Mouse (Mus musculus): ENCODE data around the gene Ankrd35.
"Not testable (repeated sequence)": the region's sequence is repeated elsewhere in the genome, so short reads cannot be mapped to it uniquely, and the experiment has no call there.

Gene Ankrd35

DNA sequence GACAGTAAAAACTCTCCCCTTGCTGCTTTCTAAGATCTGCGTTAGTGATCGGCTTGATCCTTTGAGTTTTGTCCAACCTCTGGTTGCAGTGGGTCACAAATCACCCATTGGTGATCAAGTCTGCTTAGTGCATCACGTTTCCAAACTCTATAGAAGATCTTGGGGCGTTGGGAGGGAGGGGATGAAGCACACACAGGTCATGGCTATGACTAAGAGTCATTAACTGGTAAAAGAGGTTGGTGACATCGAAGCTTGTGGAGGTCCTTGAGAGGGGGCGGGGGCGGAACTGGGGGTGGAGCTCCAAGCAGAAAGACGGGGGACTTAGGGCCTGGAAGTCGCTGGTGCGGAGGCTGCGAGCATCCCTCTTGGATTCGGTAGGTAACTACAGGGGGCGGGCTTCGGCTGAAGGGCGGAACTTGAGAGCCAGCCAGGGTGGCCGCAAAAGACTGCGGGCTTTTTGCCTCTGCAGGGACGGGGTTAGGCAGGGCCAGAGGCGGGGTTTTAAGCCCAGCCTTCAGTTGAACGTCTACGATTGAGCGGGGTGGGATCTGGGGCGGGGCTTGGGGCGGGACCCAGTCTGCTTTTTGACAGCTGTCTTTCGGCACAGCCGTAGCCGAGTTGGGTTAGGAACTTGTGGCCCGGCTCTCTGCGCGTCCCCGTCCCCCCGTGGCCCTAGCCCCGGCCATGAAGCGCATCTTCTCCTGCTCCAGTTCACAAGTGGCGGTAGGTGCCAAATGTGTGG, at the start of gene Ankrd35:
Gene Ankrd35 (plus strand): TSS at position 405 of the 742 bp plus-strand sequence.
- in situ Hi-C loops (cut with MboI): no loop called here

DNA sequence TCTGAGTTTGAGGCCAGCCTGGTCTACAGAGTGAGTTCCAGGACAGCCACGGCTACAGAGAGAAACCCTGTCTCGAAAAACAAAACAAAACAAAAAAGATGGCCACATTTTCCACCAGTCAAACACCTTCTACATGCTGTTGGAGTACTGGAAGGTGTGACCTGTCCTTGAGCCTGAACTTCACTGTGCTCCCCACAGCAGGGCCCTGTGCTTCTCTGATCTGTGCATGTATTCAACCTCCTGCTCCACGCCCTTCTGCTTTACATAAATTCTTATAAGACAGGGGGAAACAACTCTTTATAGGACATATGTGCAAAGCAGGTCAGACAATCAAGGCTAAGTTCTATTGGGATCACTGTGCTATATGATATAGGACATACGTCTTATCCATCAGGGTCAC, 46.7 kb upstream of the Ankrd35 start:
- in situ Hi-C loops (cut with MboI): no loop called here

DNA sequence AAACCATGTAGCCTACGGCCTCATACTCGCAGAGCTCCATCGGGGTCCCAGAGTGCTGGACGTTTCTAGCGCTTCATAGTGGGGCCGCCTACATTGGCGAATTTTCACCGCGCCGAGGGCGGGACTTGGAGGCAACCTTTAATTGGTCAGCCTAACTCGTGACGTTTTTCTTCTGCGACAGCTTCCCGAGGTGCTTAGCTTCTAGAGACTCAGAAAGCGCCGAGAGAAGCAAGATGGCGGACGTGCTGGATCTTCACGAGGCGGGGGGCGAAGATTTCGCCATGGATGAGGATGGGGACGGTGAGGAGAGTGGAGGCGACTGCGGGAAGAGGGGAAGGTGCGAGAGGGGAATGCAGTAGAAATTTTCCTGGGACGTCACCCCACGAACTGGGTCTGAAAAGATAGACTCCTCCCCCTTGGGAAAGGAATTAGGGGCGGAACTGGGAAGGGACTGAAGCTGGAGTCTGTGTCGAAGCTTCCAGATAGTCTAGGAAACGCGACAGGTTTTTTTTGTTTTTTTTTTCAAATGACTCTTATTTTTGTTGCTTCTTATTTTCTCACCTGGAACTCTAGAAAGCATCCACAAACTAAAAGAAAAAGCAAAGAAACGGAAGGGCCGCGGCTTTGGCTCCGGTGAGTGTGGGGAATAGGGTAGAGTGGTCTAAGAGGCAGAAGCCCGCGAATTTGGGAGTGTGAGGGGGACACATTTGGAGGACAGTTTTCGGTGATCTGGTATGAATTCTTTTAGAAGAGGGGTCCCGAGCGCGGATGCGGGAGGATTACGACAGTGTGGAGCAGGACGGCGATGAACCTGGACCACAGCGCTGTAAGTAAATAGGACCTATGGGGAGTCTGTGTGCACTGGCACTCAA, 40.0 kb upstream of the Ankrd35 start, which contains the start of gene Rbm8a:
Gene Rbm8a (plus strand): TSS at position 205 of the 872 bp plus-strand sequence.
- in situ Hi-C loops (cut with MboI): loop anchor here (5.0 kb wide), 1 partner anchor 83 kb away; no protein-coding TSS in a partner anchor

DNA sequence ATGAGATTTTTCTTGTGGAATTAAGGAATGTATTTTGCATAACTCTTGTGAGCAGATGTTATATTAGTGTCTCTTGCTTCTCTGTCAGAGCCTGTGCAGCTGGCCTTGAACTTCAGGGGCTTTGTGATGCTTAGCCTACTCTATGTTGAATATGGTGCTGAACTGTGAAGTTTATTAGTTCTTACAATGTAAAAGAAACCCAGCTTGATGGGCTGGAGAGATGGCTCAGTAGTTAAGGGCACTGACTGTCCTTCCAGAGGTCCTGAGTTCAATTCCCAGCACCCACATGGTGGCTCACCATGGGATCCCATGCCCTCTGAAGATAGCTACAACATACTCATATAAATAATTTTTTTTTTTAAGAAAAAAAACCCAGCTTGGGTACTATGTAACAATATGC, 37.9 kb upstream of the Ankrd35 start:
- in situ Hi-C loops (cut with MboI): loop anchor here (5.0 kb wide), 1 partner anchor 85 kb away; no protein-coding TSS in a partner anchor

DNA sequence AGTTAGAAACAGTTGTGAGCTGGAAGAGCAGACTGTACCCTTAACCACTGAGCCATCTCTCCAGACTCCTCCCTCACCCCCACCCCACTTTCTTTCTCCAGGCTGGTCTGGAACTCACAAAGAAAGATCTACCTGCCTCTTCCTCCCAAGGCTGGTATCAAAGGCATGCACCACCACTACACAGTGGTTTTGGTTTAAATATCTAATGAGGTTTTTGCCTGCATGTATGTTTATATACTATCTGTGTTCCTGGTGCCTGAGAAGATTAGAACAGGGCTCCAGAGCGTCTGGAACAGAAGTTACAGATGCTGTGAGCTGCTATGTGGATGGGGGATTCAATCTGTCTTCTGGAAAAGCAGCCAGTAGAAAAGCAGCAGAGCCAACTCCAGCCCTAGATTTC, 35.9 kb upstream of the Ankrd35 start:
- in situ Hi-C loops (cut with MboI): loop anchor here (5.0 kb wide), 1 partner anchor 87 kb away; no protein-coding TSS in a partner anchor

DNA sequence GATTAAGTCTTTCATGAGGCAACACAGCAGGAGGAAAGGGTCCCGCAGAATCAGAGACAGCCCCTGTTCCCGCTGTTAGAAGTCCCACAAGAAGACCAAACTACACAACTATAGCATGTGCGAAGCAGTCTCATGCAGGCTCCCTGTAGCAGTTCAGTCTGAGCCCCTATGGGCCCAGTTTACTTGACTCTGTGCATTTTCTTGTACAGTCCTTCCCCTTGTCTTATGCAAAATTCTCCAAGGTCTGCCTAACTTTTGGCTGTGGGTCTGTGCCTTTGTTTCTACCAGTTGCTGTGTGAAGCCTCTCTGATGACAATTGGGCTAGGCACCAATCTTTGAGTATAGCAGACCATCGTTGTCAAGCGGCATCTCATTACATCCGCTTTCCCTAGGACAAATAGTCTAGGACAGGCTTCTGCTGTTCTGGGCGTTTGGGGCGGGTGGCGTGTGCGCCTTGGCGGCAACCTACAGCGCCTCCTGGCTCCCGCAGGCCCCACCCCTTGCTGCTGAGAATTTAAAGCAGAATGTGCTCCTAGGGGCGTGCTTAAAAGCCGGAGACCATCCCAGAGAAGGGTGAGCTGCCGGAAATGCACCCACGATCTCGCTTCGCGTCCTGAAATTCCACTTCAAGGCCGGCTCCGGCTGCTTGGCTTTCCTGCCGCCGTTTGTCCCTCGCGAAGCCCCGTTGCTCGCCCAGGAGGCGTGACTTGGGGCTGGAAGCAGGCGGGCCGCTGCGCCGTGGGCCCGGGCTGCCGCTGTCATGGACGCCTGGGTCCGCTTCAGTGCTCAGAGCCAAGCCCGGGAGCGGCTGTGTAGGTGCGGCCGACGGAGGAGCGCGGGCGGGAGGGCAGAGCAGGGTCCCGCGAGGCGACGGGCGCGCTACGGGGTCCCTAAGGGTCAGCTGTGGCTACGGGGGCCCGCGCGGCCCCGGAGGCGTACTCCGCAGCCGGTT, 34.7 kb upstream of the Ankrd35 start, which contains the start of the genes Pex11b and Gm42957:
Gene Pex11b (plus strand): TSS at position 449 of the 952 bp plus-strand sequence.
Gene Gm42957 (plus strand): TSS at position 547 of the 952 bp plus-strand sequence.
- in situ Hi-C loops (cut with MboI): loop anchor here (5.0 kb wide), 1 partner anchor 88 kb away; no protein-coding TSS in a partner anchor

DNA sequence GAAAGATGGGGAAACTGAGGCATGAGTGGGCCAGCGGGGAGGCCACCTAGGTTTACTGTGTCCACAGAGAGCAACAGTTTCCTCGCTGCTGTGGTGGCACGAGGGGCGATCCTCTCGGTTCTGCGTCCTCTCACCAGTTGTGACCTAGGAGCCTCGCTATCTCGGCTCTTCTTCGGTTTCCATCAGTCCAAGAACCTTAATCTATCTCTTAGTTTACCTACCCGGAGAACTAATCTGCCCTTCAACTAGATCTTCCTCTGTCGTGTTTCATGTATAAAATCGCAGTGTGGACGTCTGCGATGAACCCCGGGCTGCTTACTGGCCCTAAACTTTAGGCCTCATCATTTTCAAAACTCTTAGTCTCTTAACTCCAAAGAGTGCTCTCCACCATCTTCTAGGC, 34.0 kb upstream of the Ankrd35 start:
- in situ Hi-C loops (cut with MboI): no loop called here

DNA sequence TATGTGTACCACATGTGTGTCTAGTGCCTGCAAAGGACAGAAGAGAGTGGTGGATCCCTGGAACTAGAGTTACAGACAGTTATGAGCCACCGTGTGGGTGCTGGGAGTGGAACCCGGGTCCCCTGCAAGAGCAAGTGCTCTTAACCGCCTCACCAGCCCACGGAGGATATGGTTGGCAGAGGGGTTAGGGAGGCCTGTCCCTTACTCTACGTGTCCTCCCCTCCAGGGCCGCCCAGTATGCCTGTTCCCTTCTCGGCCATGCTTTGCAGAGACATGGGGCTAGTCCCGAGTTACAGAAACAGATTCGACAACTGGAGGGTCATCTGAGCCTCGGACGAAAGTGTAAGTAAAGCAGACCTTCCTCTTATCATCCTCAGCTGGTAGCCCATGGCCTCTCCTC, 33.5 kb upstream of the Ankrd35 start:
- in situ Hi-C loops (cut with MboI): no loop called here

DNA sequence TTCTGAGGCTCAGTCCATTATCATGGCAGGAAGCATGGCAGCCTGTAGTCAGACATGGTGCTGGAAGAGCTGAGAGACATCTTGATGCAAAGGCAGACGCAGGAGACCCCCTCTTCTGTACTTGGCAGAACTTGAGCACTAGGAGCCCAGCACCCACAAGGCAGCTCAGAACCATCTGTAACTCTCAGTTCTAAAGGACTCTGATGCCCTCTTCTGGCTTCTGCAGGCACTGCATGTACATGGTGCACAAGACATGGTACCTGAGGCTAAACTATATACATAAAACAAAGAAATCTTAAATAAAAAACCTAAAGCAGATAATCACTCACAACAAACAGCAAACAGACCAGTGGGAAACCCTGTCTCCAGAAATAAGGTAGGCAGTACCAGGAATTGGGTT, 30.7 kb upstream of the Ankrd35 start:
- in situ Hi-C loops (cut with MboI): no loop called here

DNA sequence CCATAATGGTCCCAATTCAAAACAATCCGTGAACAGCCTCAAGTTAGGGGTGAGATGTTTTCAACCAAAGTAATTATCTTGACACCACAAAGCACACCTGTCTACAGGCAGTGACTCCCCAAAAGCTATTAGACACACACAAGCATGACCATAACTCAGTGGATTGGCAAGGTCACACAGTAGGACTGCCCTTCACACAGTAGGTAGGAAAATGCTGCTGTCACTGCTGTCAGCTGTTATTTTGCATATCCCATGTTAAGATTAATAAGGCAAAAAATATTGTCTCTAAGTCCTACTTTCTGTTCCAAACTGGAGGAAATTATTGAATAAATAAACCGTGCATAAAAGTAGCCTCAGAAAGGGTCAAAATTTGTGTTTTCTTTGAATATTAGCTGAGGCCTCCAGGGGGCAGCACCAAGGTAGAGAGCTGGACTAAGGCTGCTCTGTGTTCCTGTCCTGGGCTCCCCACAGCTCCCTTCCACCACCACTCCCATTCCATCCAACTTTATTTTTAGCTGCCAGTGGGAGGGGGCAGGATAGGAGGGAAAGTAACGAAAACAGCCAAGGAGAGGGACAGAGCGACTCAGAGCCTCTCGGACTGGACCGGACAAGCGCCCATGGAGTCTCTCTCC, 24.8 kb upstream of the Ankrd35 start, which contains the start of gene Itga10:
Gene Itga10 (plus strand): TSS at position 567 of the 632 bp plus-strand sequence.
- in situ Hi-C loops (cut with MboI): no loop called here

DNA sequence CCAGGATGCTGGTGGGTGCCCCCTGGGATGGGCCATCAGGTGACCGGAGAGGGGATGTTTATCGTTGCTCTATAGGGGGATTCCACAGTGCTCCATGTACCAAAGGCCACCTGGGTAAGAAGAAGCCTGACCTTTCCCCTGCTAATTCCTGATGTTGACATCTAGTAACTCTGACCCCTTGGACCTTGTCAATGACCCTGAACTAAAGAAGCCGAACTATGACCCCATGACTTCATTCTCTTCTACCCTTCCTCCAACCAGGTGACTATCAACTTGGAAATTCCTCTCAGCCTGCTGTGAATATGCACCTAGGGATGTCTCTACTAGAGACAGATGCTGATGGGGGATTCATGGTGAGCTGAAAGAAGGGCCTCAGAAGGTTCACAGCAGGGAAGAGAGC, 22.6 kb upstream of the Ankrd35 start:
- in situ Hi-C loops (cut with MboI): no loop called here

DNA sequence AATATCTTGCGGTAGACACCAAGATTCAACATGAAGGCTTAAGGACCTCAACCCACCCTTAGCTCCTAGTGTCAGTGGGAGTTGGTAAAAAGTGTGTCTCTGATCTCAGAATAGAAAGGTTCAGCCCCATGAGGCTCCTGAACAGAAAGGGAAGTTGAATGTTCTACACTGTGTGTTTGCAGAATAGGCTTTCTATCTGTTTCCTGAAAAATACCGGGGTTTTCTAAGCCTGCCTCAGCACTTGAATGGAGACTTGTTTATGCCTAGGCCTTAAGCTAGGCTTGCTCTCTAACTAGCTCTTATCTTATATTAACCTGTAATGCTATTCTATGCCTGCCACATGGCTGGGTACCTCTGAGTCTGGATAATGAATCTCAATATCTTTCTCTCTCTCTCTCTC, 9.0 kb upstream of the Ankrd35 start:
- in situ Hi-C loops (cut with MboI): no loop called here

DNA sequence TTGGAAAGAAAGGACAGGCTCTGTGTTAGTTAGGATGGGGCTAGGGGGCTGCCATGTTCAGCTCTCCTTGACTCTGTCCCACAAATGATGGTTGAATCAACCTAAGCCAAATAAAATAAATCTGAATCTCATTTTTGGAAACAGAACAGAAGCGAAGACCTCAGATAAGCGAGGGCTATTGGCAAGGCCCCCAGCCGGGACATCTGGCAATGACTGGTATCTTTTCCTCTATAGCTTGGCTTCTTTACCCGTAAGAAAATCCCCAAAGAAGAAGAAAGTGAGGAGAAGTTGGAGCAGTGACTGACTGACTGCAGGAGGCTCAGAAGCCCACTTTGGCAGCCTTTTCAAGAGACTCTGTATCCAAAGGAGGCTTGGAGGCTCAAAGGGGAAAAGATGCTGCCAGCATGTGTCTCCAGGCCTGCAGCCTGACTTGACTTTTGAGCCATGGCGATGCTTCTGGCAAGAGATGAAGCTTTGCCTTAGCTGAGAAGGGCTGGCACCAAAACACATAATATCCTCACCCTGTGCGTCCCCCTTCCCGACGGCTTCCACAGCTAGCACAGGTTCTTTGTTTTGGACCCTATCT, 7.1 kb upstream of the Ankrd35 start:
- in situ Hi-C loops (cut with MboI): no loop called here

DNA sequence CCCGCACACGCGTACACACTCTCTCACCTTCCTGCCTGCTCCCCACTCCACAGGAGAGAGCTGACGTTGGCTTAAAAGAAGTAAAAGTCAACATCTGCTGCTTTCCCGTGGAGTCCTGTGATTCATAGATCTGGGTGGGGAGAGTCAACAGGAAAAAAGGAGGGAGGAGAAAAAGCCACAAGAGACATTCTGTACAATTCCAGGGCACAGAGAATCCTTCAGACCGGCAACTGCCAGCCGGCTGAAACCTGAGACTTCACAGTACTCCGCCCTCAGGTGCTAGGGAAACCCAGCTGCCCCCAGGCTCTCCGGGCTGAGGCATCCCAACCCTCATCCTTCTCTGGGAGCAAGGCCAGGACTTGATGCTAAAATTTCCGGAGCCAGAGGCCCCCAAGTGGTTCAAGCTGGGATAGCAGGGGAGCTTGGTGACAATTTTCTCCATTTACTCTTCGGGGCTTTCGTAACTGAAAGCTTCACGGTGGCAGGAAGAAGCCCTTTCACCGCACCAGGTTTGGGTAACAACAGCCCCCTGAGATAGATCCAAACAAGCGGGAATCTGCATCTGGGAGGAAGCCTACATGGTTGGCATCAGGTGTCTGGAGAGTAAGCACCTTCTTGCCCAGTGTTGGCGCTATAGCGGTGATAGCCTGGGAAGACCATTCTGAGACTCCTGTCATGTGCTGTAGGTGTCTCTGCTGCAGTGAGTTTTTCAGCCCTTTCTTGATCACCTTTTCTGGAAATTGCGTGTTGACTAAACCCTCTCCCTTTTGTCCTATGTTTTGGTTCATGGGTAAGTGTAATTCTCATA, 6.3 kb upstream of the Ankrd35 start:
- in situ Hi-C loops (cut with MboI): no loop called here

DNA sequence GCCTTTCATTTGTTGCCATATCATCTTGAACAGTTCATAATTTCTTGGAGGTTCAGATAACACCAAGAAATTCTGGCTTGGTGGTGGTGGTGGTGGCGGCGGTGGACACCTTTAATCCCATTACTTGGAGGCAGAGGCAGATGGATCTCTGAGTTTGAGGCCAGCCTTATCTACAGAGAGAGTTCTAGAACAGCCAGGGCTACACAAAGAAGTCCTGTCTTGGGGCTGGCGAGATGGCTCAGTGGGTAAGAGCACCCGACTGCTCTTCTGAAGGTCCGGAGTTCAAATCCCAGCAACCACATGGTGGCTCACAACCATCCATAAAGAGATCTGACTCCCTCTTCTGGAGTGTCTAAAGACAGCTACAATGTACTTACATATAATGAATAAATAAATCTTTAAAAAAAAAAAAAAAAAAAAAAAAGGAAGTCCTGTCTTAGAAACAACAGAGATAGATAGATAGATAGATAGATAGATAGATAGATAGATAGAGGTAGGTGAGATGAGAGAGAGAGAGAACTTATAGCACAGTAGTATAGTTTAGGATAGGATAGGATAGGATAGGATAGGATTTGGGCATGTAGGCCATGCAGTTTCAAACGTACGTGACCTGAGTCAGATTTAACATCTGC, 4.1 kb upstream of the Ankrd35 start:
- in situ Hi-C loops (cut with MboI): not testable (repeated sequence)

DNA sequence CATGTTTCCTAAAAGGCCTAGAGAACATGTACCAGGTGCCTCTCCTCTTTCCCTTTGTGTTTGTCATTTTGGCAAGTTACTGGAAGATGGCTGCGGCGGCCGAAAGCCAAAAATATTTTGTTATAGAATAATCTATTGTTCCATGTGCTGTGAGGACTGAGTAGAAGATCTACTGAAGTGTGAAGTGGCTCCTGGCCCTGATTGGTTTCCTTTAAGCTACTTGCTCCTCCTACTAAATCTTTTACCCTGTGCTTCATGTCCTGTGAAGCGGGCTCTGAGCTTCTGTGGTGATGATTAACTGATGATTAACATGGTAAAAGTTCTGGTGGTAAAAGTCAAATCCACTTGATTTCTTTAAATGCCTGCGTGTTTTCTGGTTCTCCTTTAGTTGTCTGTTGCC, 3.0 kb upstream of the Ankrd35 start:
- in situ Hi-C loops (cut with MboI): no loop called here

DNA sequence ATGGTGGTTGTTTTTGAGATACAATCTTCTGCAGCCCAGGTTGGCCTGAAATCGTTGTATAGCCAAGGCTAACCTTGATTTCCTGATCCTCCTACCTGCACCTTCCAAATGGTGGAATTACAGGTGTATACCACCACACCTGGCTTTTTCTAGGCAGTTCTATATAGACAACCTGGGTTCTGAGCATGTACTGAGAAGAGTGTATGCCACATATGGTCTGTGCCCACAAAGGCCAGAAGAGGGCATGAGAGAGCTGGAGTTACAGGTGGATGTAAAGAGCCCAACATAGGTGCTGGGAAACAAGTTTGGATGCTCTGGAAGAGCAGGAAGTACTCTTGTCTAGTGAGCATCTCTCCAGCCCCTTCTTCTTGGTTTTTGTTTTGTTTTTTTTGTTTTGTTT, 2.6 kb upstream of the Ankrd35 start:
- in situ Hi-C loops (cut with MboI): no loop called here

DNA sequence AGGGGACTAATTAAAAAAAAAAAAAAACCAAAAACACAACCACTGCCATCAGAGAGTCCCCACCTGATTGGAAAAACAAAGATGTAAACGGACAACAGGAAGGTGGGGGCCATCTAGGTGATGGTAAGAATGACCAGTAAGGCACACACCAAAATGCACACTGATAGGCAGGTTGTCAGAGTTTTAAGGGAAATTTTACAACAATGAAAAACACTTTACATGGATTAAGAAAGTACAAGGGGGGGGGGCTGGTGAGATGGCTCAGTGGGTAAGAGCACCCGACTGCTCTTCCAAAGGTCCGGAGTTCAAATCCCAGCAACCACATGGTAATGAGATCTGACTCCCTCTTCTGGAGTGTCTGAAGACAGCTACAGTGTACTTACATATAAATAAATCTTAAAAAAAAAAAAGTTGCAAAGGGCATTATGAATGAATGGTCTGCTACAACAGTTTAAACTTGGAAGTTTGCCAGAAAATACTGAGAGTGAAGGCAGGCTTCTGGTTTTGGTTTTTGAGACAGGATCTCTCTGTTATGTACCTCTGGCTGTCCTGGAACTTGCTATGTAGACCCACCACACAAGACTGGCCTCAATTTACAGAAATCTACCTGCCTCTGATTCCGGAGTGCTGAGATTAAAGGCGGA, 1.4 kb upstream of the Ankrd35 start:
- in situ Hi-C loops (cut with MboI): no loop called here

DNA sequence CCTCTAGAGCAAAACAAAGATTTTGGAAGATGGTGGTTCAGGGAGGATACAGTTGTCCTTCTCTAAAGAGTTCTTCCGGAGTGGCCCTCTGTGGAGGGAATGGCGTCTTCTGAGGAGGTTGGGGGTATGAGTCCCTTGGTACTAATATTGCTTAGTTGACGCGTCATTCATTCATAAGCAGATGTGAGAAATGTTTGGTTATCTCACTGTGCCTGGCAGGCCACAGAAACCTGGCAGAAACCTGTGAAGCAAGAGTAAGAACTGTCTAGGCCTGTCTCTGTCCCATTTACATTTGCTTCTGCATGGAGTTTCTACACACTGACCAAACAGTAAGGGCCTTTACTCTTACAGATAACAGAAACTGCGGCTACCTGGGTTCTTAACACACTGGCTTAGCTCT, 1.6 kb downstream of the Ankrd35 start:
- in situ Hi-C loops (cut with MboI): no loop called here
